Mouse (Mus musculus) hindbrain, embryonic 11.5 days (tissue): ENCODE data around the gene Poc1b. TPM values are rescaled to one million over a fixed set of nuclear protein-coding genes. Genes with fewer than 3 reads are reported as not detected.

Experiments
- ATAC-seq: fragments of 200-750 bp; cut with Nextera tagmentation; 2 replicates; pipeline ENCODE4 v1.8.0; 2017; ENCODE audit warnings: mild to moderate bottlenecking, moderate TSS enrichment, moderate library complexity; ENCODE audit not compliant: low FRiP score
- DNase-seq: peaks from one replicate; pipeline ENCODE4 v3.0.0-alpha.2; 2015; ENCODE audit warnings: low spot score
- H3K27ac ChIP-seq: fragments of 300-500 bp; sonication (generic); 2 replicates; pipeline ENCODE4 v1.5.1; 2014; ENCODE audit warnings: mild to moderate bottlenecking, low read depth, low read length
- H3K27me3 ChIP-seq: fragments of 300-500 bp; sonication (generic); 2 replicates; pipeline ENCODE4 v1.6.1; 2014; ENCODE audit warnings: mild to moderate bottlenecking, low read length, moderate library complexity, mixed read lengths; ENCODE audit not compliant: control insufficient read depth, insufficient read depth
- H3K36me3 ChIP-seq: fragments of 300-500 bp; sonication (generic); 2 replicates; pipeline ENCODE4 v1.6.1; 2014; ENCODE audit warnings: mild to moderate bottlenecking, low read length, moderate library complexity, mixed read lengths; ENCODE audit not compliant: control insufficient read depth, insufficient read depth
- H3K4me1 ChIP-seq: fragments of 300-500 bp; sonication (generic); replicated peaks from 2 replicates; pipeline ENCODE4 v1.6.1; 2014; ENCODE audit warnings: low read length, mixed read lengths; ENCODE audit not compliant: control insufficient read depth, insufficient read depth
- H3K4me2 ChIP-seq: fragments of 300-500 bp; sonication (generic); replicated peaks from 2 replicates; pipeline ENCODE4 v1.6.1; 2014; ENCODE audit warnings: mild to moderate bottlenecking, low read depth, low read length
- H3K4me3 ChIP-seq: fragments of 300-500 bp; sonication (generic); 2 replicates; pipeline ENCODE4 v1.5.1; 2014; ENCODE audit warnings: low read depth, low read length
- H3K9ac ChIP-seq: fragments of 300-500 bp; sonication (generic); 2 replicates; pipeline ENCODE4 v1.6.1; 2014; ENCODE audit warnings: low read depth, low read length
- H3K9me3 ChIP-seq: fragments of 300-500 bp; sonication (generic); 2 replicates; pipeline ENCODE4 v1.6.1; 2016; ENCODE audit warnings: low read length; ENCODE audit not compliant: control insufficient read depth
- WGBS: fragments of 180-500 bp; shearing (Covaris S2); extraction: QIAGEN DNeasy Blood & Tissue Kit; methylation state at CpG from one replicate; pipeline ENCODE4 v1.1.7; 2014; 5-methylcytosine and 5-hydroxymethylcytosine counted together
- polyA plus RNA-seq: library from polyadenylated mRNA; unstranded; fragments of >200 nt; fragmentation: Nextera tagmentation; extraction: Ambion mirVana; gene quantifications from 2 replicates; pipeline ENCODE4 v1.2.1, GENCODE M21; 2014

Gene Poc1b
- polyA plus RNA-seq, 1 experiment from 2014 or later, result 26.5 TPM

GRCm38 (mm10) chr10:99084397-99085239 is 22.2 kb upstream of the Poc1b start:
- ATAC-seq (peak; percentile 83), DNase-seq (peak; percentile 93)
- H3K9ac ChIP-seq, result no peak overlapping the region
- no peak overlapping the region for H3K4me2 ChIP-seq
- no peaks in the 10 kb centered on the region for H3K9me3 ChIP-seq
- no peaks in the 10 kb centered on the region for H3K27me3 ChIP-seq
- H3K4me3 ChIP-seq, result no peak overlapping the region
- H3K36me3 ChIP-seq, result no peaks in the 10 kb centered on the region
- WGBS, result 48% methylated on average over 23 of the region's 23 CpGs
- no peak overlapping the region for H3K27ac ChIP-seq
- no peaks in the 10 kb centered on the region for H3K4me1 ChIP-seq

DNA sequence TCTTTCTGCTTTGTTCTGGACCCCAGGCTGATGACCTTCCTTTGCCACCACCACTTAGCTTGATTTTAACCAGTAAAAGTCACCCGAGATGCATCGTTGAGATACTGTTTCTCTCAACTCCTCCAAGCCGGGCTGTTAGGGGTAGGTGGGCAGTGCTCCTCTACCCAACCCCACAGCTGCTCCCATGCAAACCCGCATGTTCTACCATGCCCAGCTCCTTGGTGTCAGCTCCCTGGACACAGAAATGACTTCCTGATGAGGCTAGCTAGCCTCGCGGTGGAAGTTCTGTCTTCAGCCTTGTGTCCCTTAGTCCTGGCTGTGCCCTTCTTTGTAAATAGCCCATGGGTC is 21.6 kb upstream of the Poc1b start:
- 70% methylated on average over 6 of the region's 6 CpGs for WGBS
- no peak for DNase-seq
- Histone ChIP-seq H3K9ac (no peak overlapping the region), H3K4me2 (no peak overlapping the region), H3K27ac (no peak overlapping the region), H3K4me3 (no peak overlapping the region), H3K4me1 (no peaks in the 10 kb centered on the region), H3K27me3 (no peaks in the 10 kb centered on the region), H3K9me3 (no peaks in the 10 kb centered on the region), H3K36me3 (no peaks in the 10 kb centered on the region)
- ATAC-seq, result peak; percentile 59

DNA sequence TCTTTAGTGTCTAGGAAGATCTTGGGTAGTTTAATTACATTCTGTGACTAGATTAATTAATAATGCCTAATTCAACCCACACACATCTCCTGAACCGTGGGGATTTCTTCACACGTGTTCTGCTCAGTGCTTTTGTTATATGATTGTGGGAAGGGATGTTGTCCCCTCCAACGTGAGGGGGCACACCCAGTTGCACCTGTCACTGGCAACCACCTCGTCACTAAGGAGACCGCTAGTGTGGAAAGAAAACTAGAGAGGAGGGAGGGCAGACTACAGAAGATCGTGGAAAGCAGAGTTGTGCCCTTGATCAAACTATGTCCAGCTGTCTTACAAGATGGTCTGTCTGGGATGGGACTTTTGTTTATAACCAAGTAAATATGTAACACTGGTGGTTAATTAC is 20.8 kb upstream of the Poc1b start:
- 70% methylated on average over 6 of the region's 6 CpGs for WGBS
- H3K4me1 ChIP-seq, result no peaks in the 10 kb centered on the region
- ATAC-seq, result no peak
- no peak overlapping the region for H3K9ac ChIP-seq
- no peaks in the 10 kb centered on the region for H3K9me3 ChIP-seq
- DNase-seq, result no peak
- H3K4me2 ChIP-seq, result no peak overlapping the region
- H3K4me3 ChIP-seq, result no peak overlapping the region
- H3K36me3 ChIP-seq, result no peaks in the 10 kb centered on the region
- H3K27me3 ChIP-seq, result no peaks in the 10 kb centered on the region
- H3K27ac ChIP-seq, result no peak overlapping the region

DNA sequence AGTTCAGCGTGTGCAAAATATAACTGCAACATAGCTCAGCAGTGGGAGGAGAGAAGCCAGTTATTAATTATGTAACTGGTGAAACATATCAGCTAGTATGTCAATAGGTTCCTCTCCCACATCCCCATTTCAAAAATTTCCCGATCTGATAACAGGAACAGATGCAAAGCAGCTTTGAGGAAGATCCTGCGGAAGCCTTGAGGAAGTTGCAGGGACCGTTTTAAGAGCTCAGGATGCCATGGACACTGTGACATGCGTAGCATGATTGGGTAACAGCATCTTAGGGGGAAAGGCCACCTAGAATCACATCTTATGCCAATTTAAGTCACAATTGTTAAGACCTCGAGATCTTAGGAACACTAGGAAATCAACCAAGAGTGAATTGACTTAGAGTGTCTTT is 16.9 kb upstream of the Poc1b start:
- no peaks in the 10 kb centered on the region for H3K36me3 ChIP-seq
- H3K4me2 ChIP-seq, result no peak overlapping the region
- no peak overlapping the region for H3K27ac ChIP-seq
- DNase-seq (no peak), ATAC-seq (no peak)
- WGBS, result 84% methylated on average over 6 of the region's 6 CpGs
- H3K4me3 ChIP-seq, result no peak overlapping the region
- H3K9ac ChIP-seq, result no peak overlapping the region
- H3K9me3 ChIP-seq, result no peaks in the 10 kb centered on the region
- no peaks in the 10 kb centered on the region for H3K27me3 ChIP-seq
- H3K4me1 ChIP-seq, result no peaks in the 10 kb centered on the region

GRCm38 (mm10) chr10:99093364-99093763 is 13.5 kb upstream of the Poc1b start:
- Histone ChIP-seq H3K9me3 (no peaks in the 10 kb centered on the region), H3K4me2 (no peak overlapping the region), H3K9ac (no peak overlapping the region), H3K27ac (no peak overlapping the region), H3K27me3 (no peaks in the 10 kb centered on the region), H3K36me3 (no peaks in the 10 kb centered on the region), H3K4me3 (no peak overlapping the region), H3K4me1 (no peaks in the 10 kb centered on the region)
- 91% methylated on average over 2 of the region's 2 CpGs for WGBS
- DNase-seq (no peak), ATAC-seq (no peak)

DNA sequence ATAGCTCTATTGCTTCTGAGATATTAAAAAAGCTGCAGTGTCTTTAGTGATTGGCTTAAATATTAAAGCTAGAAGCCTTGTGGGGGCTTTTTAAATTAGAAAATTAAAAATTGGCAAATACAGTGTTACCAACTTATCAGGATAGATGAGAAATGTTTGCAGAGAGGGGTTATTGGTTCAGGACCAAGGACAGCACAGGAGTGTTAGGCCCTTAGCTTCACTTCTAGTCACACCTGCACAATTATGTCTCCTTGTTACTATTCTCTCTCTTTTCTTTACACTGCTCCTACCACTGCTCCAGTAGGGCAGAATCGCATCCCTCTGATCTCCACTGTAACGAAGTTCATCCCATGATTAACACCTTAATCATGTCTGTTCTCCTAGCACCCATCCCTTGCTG is 11.7 kb upstream of the Poc1b start:
- DNase-seq (no peak), ATAC-seq (no peak)
- 77% methylated on average over 2 of the region's 2 CpGs for WGBS

GRCm38 (mm10) chr10:99097374-99097773 is 9.5 kb upstream of the Poc1b start:
- Histone ChIP-seq H3K36me3 (no peaks in the 10 kb centered on the region), H3K9ac (no peak overlapping the region), H3K27me3 (no peaks in the 10 kb centered on the region), H3K4me1 (no peaks in the 10 kb centered on the region), H3K4me3 (no peak overlapping the region), H3K4me2 (no peak overlapping the region), H3K9me3 (no peaks in the 10 kb centered on the region), H3K27ac (no peak overlapping the region)
- DNase-seq, result peak; percentile 62
- no peak for ATAC-seq
- WGBS, result 80% methylated on average over 10 of the region's 10 CpGs

More for the DNA sequence above, 11.7 kb upstream of the Poc1b start:
- Histone ChIP-seq H3K9me3 (no peaks in the 10 kb centered on the region), H3K4me3 (no peak overlapping the region), H3K27ac (no peak overlapping the region), H3K4me1 (no peaks in the 10 kb centered on the region), H3K36me3 (no peaks in the 10 kb centered on the region), H3K9ac (no peak overlapping the region), H3K4me2 (no peak overlapping the region), H3K27me3 (no peaks in the 10 kb centered on the region)

DNA sequence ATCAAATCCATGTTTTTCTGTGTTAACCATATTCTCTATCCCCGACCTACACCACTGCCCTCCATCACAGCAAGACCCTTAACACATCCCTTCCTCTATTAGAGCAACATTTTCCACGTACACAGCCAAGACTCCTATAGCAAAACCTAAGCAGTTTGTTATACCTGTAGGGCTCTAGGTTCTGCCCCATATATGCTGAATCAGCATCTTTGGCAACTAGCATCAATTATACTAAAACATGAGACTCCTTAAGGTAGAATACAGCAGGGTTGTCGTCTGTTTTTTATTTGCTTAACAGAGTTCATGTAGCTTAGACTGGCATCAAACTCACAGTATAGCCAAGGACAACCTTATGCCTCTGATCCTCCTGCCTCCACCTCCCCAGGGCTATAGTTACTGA is 1.3 kb upstream of the Poc1b start:
- no peaks in the 10 kb centered on the region for H3K9me3 ChIP-seq
- no peak for DNase-seq
- H3K9ac ChIP-seq, result no peak overlapping the region
- no peak overlapping the region for H3K27ac ChIP-seq
- no peak for ATAC-seq
- 84% methylated on average over 3 of the region's 3 CpGs for WGBS
- H3K4me3 ChIP-seq, result no peak overlapping the region
- H3K4me2 ChIP-seq, result no peak overlapping the region
- no peaks in the 10 kb centered on the region; the same call in 1 of the 2 replicates for H3K4me1 ChIP-seq
- H3K36me3 ChIP-seq, result peaks cover 8% of the 10 kb centered on the region; the same call in 1 of the 2 replicates
- H3K27me3 ChIP-seq, result no peaks in the 10 kb centered on the region

DNA sequence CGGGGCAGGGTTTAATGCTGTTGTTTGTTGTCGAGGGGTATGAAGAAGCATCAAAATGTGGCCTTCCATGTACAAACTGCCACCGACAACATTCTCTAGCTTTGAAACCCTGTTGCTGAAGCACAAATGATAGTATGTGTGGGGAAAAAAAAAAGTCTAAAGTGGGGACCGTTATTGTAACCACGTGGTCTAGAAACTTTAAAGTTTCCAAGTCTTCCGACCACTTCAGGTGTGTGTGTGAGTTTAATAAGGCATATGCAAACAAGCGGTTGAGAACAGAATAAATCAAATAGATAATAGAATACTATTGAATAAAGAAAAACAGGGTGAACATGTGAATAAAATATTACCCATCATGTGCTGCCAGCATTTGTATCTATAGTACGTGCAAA is 529 bp upstream of the Poc1b start:
- Histone ChIP-seq H3K9ac (peak overlapping the region; percentile 84), H3K4me1 (no peaks in the 10 kb centered on the region; the same call in 1 of the 2 replicates), H3K4me2 (peak overlapping the region; percentile 88), H3K27me3 (no peaks in the 10 kb centered on the region), H3K9me3 (no peaks in the 10 kb centered on the region), H3K4me3 (peak overlapping the region; percentile 83), H3K27ac (peak overlapping the region; percentile 82), H3K36me3 (peaks cover 8% of the 10 kb centered on the region; the same call in 1 of the 2 replicates)
- ATAC-seq (peak; percentile 6; the same call in 1 of the 2 replicates), DNase-seq (no peak)
- WGBS, result 36% methylated on average over 8 of the region's 8 CpGs
